Comparison of ENCODE assay signal across 7 mouse cellular contexts in the genomic region with DNA sequence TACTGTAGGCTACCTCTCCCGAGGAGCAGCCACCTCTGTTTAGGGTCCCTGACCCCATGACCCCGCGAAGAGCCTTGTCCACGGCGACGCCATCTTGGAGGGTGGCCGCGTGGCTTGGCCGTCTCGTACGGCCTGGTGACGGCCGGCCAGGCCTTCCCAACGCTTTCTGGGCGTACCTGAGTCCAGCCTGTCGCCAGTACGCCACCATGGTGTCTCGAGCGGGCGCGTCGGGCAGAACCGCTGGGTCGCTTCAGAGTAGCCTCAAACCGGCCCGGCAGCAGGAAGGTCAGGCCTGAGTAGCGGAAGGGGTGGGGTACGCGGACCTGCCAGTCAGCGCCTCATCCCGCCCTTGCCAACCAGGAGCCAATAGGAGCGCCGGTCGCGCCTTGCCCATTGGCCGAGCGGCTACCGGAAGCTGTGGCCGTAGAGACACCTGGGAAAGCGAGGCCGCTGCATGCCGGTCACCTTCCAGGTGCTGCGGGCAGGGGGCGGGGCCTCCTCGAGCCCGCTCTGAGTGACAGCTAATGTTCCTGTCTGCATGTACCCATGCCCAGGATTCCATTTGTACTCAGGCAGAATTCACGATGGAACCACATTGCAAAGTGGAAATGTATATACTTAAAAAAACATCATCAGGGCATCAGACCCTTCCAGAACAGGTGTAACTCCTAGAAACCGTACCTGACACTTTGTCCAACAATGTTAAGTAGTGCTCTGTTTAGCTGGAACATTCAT. TPM values are rescaled to one million over a fixed set of nuclear protein-coding genes. Genes with fewer than 3 reads are reported as not detected.
DNase-seq lines count a peak whose midpoint lies in the region; ATAC-seq lines count a peak whose summit lies in the region.

A gene (minus strand): TSS at position 317 of the 735 bp plus-strand sequence.

- ATAC-seq in granulocyte monocyte progenitor cell, adult 5-6 weeks (replicated peaks; ENCODE audit: poor library complexity, severe bottlenecking), result peak; percentile 98
- ATAC-seq in midbrain, embryonic 13.5 days, result peak; percentile 100

- peak within 1 kb of the TSS; percentile 88 for H3K4me3 ChIP-seq in embryonic facial prominence, embryonic 10.5 days
- H3K4me3 ChIP-seq in limb, embryonic 10.5 days, result peak within 1 kb of the TSS; percentile 78
- H3K4me3 ChIP-seq in midbrain, embryonic 13.5 days (replicated peaks), result peak within 1 kb of the TSS; percentile 79

- peak within 1 kb of the TSS; percentile 73 for H3K9ac ChIP-seq in midbrain, embryonic 13.5 days (replicated peaks)

- peaks cover 76% of the 10 kb centered on the region for H3K36me3 ChIP-seq in embryonic facial prominence, embryonic 10.5 days (replicated peaks)
- peaks cover 75% of the 10 kb centered on the region for H3K36me3 ChIP-seq in limb, embryonic 10.5 days
- peaks cover 56% of the 10 kb centered on the region for H3K36me3 ChIP-seq in midbrain, embryonic 13.5 days

- no peaks in the 10 kb centered on the region for H3K27me3 ChIP-seq in embryonic facial prominence, embryonic 10.5 days (replicated peaks; ENCODE audit: low read depth, poor library complexity, severe bottlenecking)
- no peaks in the 10 kb centered on the region for H3K27me3 ChIP-seq in limb, embryonic 10.5 days (ENCODE audit: low read depth, poor library complexity, severe bottlenecking)
- H3K27me3 ChIP-seq in midbrain, embryonic 13.5 days, result no peaks in the 10 kb centered on the region

- peak within 1 kb of the TSS; percentile 79 for H3K4me2 ChIP-seq in midbrain, embryonic 13.5 days (replicated peaks)

- H3K4me1 ChIP-seq in embryonic facial prominence, embryonic 10.5 days, result peaks cover 18% of the 10 kb centered on the region
- peaks cover 28% of the 10 kb centered on the region for H3K4me1 ChIP-seq in limb, embryonic 10.5 days
- peaks cover 18% of the 10 kb centered on the region for H3K4me1 ChIP-seq in midbrain, embryonic 13.5 days (replicated peaks)

- no peaks in the 10 kb centered on the region for H3K9me3 ChIP-seq in embryonic facial prominence, embryonic 10.5 days
- no peaks in the 10 kb centered on the region for H3K9me3 ChIP-seq in limb, embryonic 10.5 days (replicated peaks)
- no peaks in the 10 kb centered on the region for H3K9me3 ChIP-seq in midbrain, embryonic 13.5 days

- WGBS in embryonic facial prominence, embryonic 10.5 days, result 3% methylated on average over 48 of the region's 48 CpGs
- WGBS in limb, embryonic 10.5 days, result 2% methylated on average over 48 of the region's 48 CpGs
- 2% methylated on average over 48 of the region's 48 CpGs for WGBS in midbrain, embryonic 13.5 days

- peak; percentile 97 for DNase-seq in adrenal gland, postnatal 10 days
- DNase-seq in embryonic facial prominence, embryonic 10.5 days (ENCODE audit: low spot score), result peak; percentile 97
- DNase-seq in kidney, adult 11 months, result peak; percentile 98
- DNase-seq in limb, embryonic 10.5 days (ENCODE audit: low spot score), result peak; percentile 96
- DNase-seq in spleen, adult 12 weeks (ENCODE audit: low spot score), result peak; percentile 84

- peak within 1 kb of the TSS; percentile 97 for H3K27ac ChIP-seq in embryonic facial prominence, embryonic 10.5 days (replicated peaks)
- peak within 1 kb of the TSS; percentile 94 for H3K27ac ChIP-seq in limb, embryonic 10.5 days
- 0 out of 2 replicates have a peak within 1 kb of the TSS, but pooled peaks have one; percentile 49 for H3K27ac ChIP-seq in midbrain, embryonic 13.5 days

RNA-seq across cellular contexts. Expression of the gene that starts here (rescaled TPM):
- total RNA-seq in adrenal gland, postnatal 10 days (2021), result 100 to 1,000 TPM; 569 to 676 TPM
- 555 and 612 TPM in 2 replicates for polyA plus RNA-seq in embryonic facial prominence, embryonic 10.5 days (2016; fragmentation: Nextera tagmentation; extraction: Ambion mirVana)
- total RNA-seq in granulocyte monocyte progenitor cell, adult 5-6 weeks (2014; fragmentation: Nextera tagmentation), result 648 and 734 TPM in 2 replicates
- 282 and 442 TPM in 2 replicates for total RNA-seq in granulocyte monocyte progenitor cell, adult 5-6 weeks (2017)
- polyA plus RNA-seq in limb, embryonic 10.5 days (2016; fragmentation: Nextera tagmentation; extraction: Ambion mirVana), result 527 and 556 TPM in 2 replicates
- polyA plus RNA-seq in midbrain, embryonic 13.5 days (2015; fragmentation: Nextera tagmentation; extraction: Ambion mirVana), result 768 and 784 TPM in 2 replicates

Comparison
In these comparisons a context has a peak if more than half of its experiments do, and no peak if none do; other contexts are left out.
1. Peak in every context shown above with its lines: DNase-seq, ATAC-seq, H3K4me3 ChIP-seq and H3K27ac ChIP-seq.